Mouse (Mus musculus): ENCODE measurements around the gene Kntc1.

DNA sequence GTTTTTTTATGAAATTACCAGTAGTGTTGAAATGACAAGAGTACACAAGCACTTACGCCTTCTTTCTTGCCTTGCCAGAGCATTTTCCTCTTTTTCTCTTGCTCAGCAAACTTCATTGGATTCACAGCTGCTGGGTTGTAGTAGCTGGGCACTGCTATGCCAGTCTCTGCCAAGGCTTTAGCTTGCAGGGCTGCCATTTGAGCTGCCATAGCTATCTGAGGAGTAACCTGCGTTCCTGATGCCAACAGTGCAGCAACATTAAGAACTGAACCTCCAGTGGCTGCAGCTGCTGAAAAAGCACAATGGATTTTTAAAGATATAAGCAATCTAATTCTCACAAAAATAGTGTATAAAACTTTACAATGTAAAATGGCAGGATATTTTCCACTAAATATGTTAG is 18.5 kb upstream of the Kntc1 start:
- TF ChIP-seq CTCF (IDR thresholded peaks at IDR 0.05; ENCODE audit: low read depth, low read length) (no peak), POLR2A (IDR thresholded peaks at IDR 0.05; ENCODE audit: extremely low read depth, insufficient read depth, low read length) (no peak)

All from liver, adult 2 months (tissue).